Mouse (Mus musculus) liver, embryonic 13.5 days (tissue): ENCODE measurements around the gene Olfr317. TPM values are rescaled to one million over a fixed set of nuclear protein-coding genes. Genes with fewer than 3 reads are reported as not detected.
"Not testable (repeated sequence)": the region's sequence is repeated elsewhere in the genome, so short reads cannot be mapped to it uniquely, and the experiment has no call there.

Experiments
- ATAC-seq: fragments of 200-750 bp; cut with Nextera tagmentation; 2 replicates; pipeline ENCODE4 v1.8.0; 2017; ENCODE audit warnings: low read depth, mild to moderate bottlenecking, moderate number of reproducible peaks, moderate library complexity
- DNase-seq: peaks from one replicate; pipeline ENCODE4 v3.0.0; 2022
- H3K27ac ChIP-seq: fragments of 300-500 bp; sonication (generic); 2 replicates; pipeline ENCODE4 v1.5.1; 2015; ENCODE audit warnings: moderate library complexity, mild to moderate bottlenecking, inconsistent platforms
- H3K27me3 ChIP-seq: fragments of 300-500 bp; sonication (generic); 2 replicates; pipeline ENCODE4 v1.6.1; 2015; ENCODE audit warnings: mild to moderate bottlenecking, inconsistent platforms
- H3K36me3 ChIP-seq: fragments of 300-500 bp; sonication (generic); 2 replicates; pipeline ENCODE4 v1.6.1; 2015; ENCODE audit warnings: mild to moderate bottlenecking, inconsistent platforms
- H3K4me1 ChIP-seq: fragments of 300-500 bp; sonication (generic); replicated peaks from 2 replicates; pipeline ENCODE4 v1.6.1; 2015; ENCODE audit warnings: inconsistent platforms
- H3K4me2 ChIP-seq: fragments of 300-500 bp; sonication (generic); 2 replicates; pipeline ENCODE4 v1.6.1; 2015; ENCODE audit warnings: inconsistent platforms, mild to moderate bottlenecking, moderate library complexity
- H3K4me3 ChIP-seq: fragments of 300-500 bp; sonication (generic); replicated peaks from 2 replicates; pipeline ENCODE4 v1.5.1; 2015; ENCODE audit warnings: mild to moderate bottlenecking, inconsistent platforms
- H3K9ac ChIP-seq: fragments of 300-500 bp; sonication (generic); 2 replicates; pipeline ENCODE4 v1.6.1; 2015; ENCODE audit warnings: mild to moderate bottlenecking, inconsistent platforms
- H3K9me3 ChIP-seq: fragments of 300-500 bp; sonication (generic); replicated peaks from 2 replicates; pipeline ENCODE4 v1.6.1; 2016; ENCODE audit warnings: inconsistent platforms
- WGBS: fragments of 180-500 bp; shearing (Covaris S2); methylation state at CpG from one replicate; pipeline ENCODE4 v1.1.7; 2015; ENCODE audit not compliant: insufficient replicate concordance; 5-methylcytosine and 5-hydroxymethylcytosine counted together
- polyA plus RNA-seq: library from polyadenylated mRNA; unstranded; fragments of >200 nt; fragmentation: Nextera tagmentation; extraction: Ambion mirVana; gene quantifications from 2 replicates; pipeline ENCODE4 v1.2.1, GENCODE M21; 2015

The Olfr317 gene
- polyA plus RNA-seq, 1 experiment from 2014 or later, result not detected

- DNase-seq, H3K36me3 ChIP-seq, H3K27me3 ChIP-seq, H3K9me3 ChIP-seq, ATAC-seq, H3K27ac ChIP-seq, H3K4me3 ChIP-seq, H3K4me2 ChIP-seq, H3K9ac ChIP-seq, H3K4me1 ChIP-seq: not testable (repeated sequence)
- WGBS, result 75% methylated on average over 7 of the region's 7 CpGs
These were observed 21.3 kb downstream of the Olfr317 start for GRCm38 (mm10) chr11:58717723-58718122.

DNA sequence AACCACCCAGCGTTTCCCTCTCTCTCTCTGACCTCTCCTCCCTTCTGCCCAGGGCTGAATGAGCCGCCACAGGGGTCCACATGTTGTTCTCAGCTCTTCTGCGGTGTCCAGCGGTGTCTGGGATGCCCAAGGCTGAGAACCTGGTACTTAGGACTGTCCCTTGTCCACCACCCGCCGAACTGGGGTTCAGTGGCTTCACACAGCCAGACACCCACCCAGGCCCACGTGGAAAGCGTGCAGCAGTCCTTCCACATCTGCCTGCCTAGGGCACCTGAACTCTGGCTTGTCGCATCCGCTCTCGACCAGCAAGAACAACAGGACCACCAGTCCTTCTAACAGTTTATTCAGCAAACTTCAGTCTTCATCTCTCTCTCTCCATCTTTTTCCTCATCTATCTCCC is 29.9 kb downstream of the Olfr317 start:
- DNase-seq, result no peak
- H3K9ac ChIP-seq, result no peak overlapping the region
- H3K9me3 ChIP-seq, result no peaks in the 10 kb centered on the region
- H3K36me3 ChIP-seq, result no peaks in the 10 kb centered on the region
- 62% methylated on average over 11 of the region's 11 CpGs for WGBS
- no peak overlapping the region for H3K4me3 ChIP-seq
- ATAC-seq, result no peak
- H3K4me2 ChIP-seq, result no peak overlapping the region
- H3K27ac ChIP-seq, result no peak overlapping the region
- H3K27me3 ChIP-seq, result no peaks in the 10 kb centered on the region
- H3K4me1 ChIP-seq, result no peaks in the 10 kb centered on the region

DNA sequence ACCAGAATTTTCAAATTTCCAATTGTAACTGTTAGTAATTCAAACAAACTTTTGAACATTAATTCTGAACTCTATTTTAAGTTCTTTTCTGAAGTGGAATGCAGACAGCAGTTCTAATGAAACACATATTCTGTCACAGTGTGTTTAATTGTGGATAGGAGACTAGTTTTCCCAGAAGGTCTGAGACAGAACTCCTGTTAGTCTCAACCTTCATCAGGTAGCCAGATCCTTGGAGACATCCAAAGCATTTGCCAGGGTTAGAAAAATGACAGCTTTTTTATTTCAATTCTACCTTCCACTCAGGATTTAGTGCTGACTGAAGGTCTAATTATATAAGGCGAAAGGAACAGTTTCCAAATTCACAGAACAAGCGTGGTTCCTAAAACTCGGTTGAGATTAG is 40.1 kb downstream of the Olfr317 start, which contains the start of gene Olfr319:
Gene Olfr319 (plus strand): TSS at position 301 of the 400 bp plus-strand sequence.
- ATAC-seq, result no peak
- no peaks in the 10 kb centered on the region for H3K27me3 ChIP-seq
- no peaks in the 10 kb centered on the region for H3K36me3 ChIP-seq
- no peaks in the 10 kb centered on the region for H3K4me1 ChIP-seq
- H3K4me3 ChIP-seq, result no peak within 1 kb of the TSS
- H3K9me3 ChIP-seq, result peaks cover 9% of the 10 kb centered on the region; the same call in 1 of the 2 replicates
- H3K9ac ChIP-seq, result no peak within 1 kb of the TSS
- WGBS, result 63% methylated on average over 3 of the region's 3 CpGs
- H3K27ac ChIP-seq, result no peak within 1 kb of the TSS
- no peak within 1 kb of the TSS for H3K4me2 ChIP-seq
- DNase-seq, result no peak

Other genes with a start within 250 kb of the Olfr317 start
- not detected in 2 replicates for gene Olfr332, start 246.7 kb downstream of the Olfr317 start, polyA plus RNA-seq
- not detected in 2 replicates for gene Olfr331, start 236.6 kb downstream of the Olfr317 start, polyA plus RNA-seq
- gene Olfr330, start 204.4 kb downstream of the Olfr317 start, polyA plus RNA-seq, result not detected in 2 replicates
- gene Olfr329-ps, start 192.8 kb downstream of the Olfr317 start, polyA plus RNA-seq, result not detected in 2 replicates
- not detected in 2 replicates for gene Olfr328, start 183.6 kb downstream of the Olfr317 start, polyA plus RNA-seq
- gene Olfr224, start 168.7 kb downstream of the Olfr317 start, polyA plus RNA-seq, result not detected in 2 replicates
- gene Olfr325, start 161.5 kb downstream of the Olfr317 start, polyA plus RNA-seq, result not detected in 2 replicates
- gene Olfr324, start 144.1 kb downstream of the Olfr317 start, polyA plus RNA-seq, result not detected in 2 replicates
- not detected in 2 replicates for gene 2210407C18Rik, start 123.1 kb downstream of the Olfr317 start, polyA plus RNA-seq
- gene Olfr323, start 108.7 kb downstream of the Olfr317 start, polyA plus RNA-seq, result not detected in 2 replicates
- 9.2 and 12.4 TPM in 2 replicates for gene Trim58, start 98.7 kb downstream of the Olfr317 start, polyA plus RNA-seq
- not detected in 2 replicates for gene Olfr322, start 80.4 kb downstream of the Olfr317 start, polyA plus RNA-seq
- gene Olfr320, start 58.1 kb downstream of the Olfr317 start, polyA plus RNA-seq, result not detected in 2 replicates
- not detected in 2 replicates for gene Olfr319, start 40.0 kb downstream of the Olfr317 start, polyA plus RNA-seq
- not detected in 2 replicates for gene Olfr318, start 15.2 kb downstream of the Olfr317 start, polyA plus RNA-seq
- not detected in 2 replicates for gene Olfr316, start 13.5 kb upstream of the Olfr317 start, polyA plus RNA-seq
- gene Olfr315, start 34.0 kb upstream of the Olfr317 start, polyA plus RNA-seq, result not detected in 2 replicates
- gene Olfr314, start 43.7 kb upstream of the Olfr317 start, polyA plus RNA-seq, result not detected in 2 replicates
- 0.49 TPM in 1 of 2 replicates, not detected in the other for gene Fam183b, start 62.7 kb upstream of the Olfr317 start, polyA plus RNA-seq
- not detected in 2 replicates for gene Olfr313, start 75.8 kb upstream of the Olfr317 start, polyA plus RNA-seq
- gene Olfr312, start 90.0 kb upstream of the Olfr317 start, polyA plus RNA-seq, result not detected in 2 replicates
- gene Olfr311, start 100.0 kb upstream of the Olfr317 start, polyA plus RNA-seq, result not detected in 2 replicates
- gene Gm12258, start 107.9 kb upstream of the Olfr317 start, polyA plus RNA-seq, result 1.3 and 2.2 TPM in 2 replicates
- 2.3 and 3.0 TPM in 2 replicates for gene 2810021J22Rik, start 128.0 kb upstream of the Olfr317 start, polyA plus RNA-seq
- gene Zfp39, start 165.0 kb upstream of the Olfr317 start, polyA plus RNA-seq, result 3.7 and 5.4 TPM in 2 replicates
- 11.2 and 12.5 TPM in 2 replicates for gene Btnl10, start 178.7 kb upstream of the Olfr317 start, polyA plus RNA-seq
- 125 and 130 TPM in 2 replicates for gene Rnf187, start 199.7 kb upstream of the Olfr317 start, polyA plus RNA-seq
- gene Hist3h2ba, start 209.7 kb upstream of the Olfr317 start, polyA plus RNA-seq, result 5.5 and 6.3 TPM in 2 replicates
- 12.3 and 13.7 TPM in 2 replicates for gene Hist3h2a, start 215.5 kb upstream of the Olfr317 start, polyA plus RNA-seq
- gene Trim17, start 215.5 kb upstream of the Olfr317 start, polyA plus RNA-seq, result 0.06 and 0.18 TPM in 2 replicates
- gene Trim11, start 238.9 kb upstream of the Olfr317 start, polyA plus RNA-seq, result 8.9 and 9.2 TPM in 2 replicates